Mouse (Mus musculus) left cerebral cortex, adult 18-20 months (tissue): ENCODE results near the gene Aasdh. TPM values are rescaled to one million over a fixed set of nuclear protein-coding genes. Genes with fewer than 3 reads are reported as not detected.

Experiments used
- DNase-seq, 2 experiments: peaks; one replicate each; pipeline ENCODE4 v3.0.0; 2021 to 2022; ENCODE audit warnings: low spot score in 2 of 2, mixed read lengths in 1 of 2
- total RNA-seq, 2 experiments: library from RNA; stranded (reverse); gene quantifications; 2 replicates each; pipeline ENCODE4 v1.2.3; 2021

Aasdh gene
- total RNA-seq, 2 experiments from 2014 or later = 21.2 to 22.0 TPM

GRCm38 (mm10) chr5:76843851-76844419 is 61.4 kb downstream of the Aasdh start:
- DNase-seq = no peak

- peak; percentile 74 to 80 for DNase-seq
These were observed 61.9 kb downstream of the Aasdh start for GRCm38 (mm10) chr5:76843448-76843847.

GRCm38 (mm10) chr5:76841859-76842258 is 63.5 kb downstream of the Aasdh start:
- no peak for DNase-seq

- DNase-seq = no peak
These were observed 65.5 kb downstream of the Aasdh start for GRCm38 (mm10) chr5:76839786-76840185.

- DNase-seq = peak; percentile 39 to 48
These were observed 68.3 kb downstream of the Aasdh start for GRCm38 (mm10) chr5:76837018-76837417.

- DNase-seq = no peak
These were observed 72.6 kb downstream of the Aasdh start for GRCm38 (mm10) chr5:76832529-76833210.

GRCm38 (mm10) chr5:76828527-76829240 is 76.6 kb downstream of the Aasdh start:
- DNase-seq = no peak

Other genes with a start within 250 kb of the Aasdh start
- 10 to 100 TPM; 49.9 to 57.4 TPM for gene C530008M17Rik, start 249.0 kb downstream of the Aasdh start, total RNA-seq
- gene Paics, start 45.8 kb upstream of the Aasdh start, total RNA-seq = 10 to 100 TPM; 94.1 to 94.2 TPM
- gene Ppat, start 46.1 kb upstream of the Aasdh start, total RNA-seq = 10 to 100 TPM; 20.1 to 20.9 TPM
- 100 to 1,000 TPM in 1 of 2 experiments, 10 to 100 TPM in 1; 93.8 to 100 TPM for gene Srp72, start 69.2 kb upstream of the Aasdh start, total RNA-seq
- not detected for gene Arl9, start 98.5 kb upstream of the Aasdh start, total RNA-seq
- gene Thegl, start 110.5 kb upstream of the Aasdh start, total RNA-seq = under 1 TPM; 0.42 to 0.63 TPM
- gene Hopx, start 209.6 kb upstream of the Aasdh start, total RNA-seq = 10 to 100 TPM; 23.4 to 31.3 TPM